Mouse (Mus musculus): ENCODE measurements at regions not wholly inside any gene's neighbourhood (a gene's known extent, or its start where the extent isn't known, plus 50 kb on each side); places are given as distances from the start of the nearest gene placed in this dataset.

DNA sequence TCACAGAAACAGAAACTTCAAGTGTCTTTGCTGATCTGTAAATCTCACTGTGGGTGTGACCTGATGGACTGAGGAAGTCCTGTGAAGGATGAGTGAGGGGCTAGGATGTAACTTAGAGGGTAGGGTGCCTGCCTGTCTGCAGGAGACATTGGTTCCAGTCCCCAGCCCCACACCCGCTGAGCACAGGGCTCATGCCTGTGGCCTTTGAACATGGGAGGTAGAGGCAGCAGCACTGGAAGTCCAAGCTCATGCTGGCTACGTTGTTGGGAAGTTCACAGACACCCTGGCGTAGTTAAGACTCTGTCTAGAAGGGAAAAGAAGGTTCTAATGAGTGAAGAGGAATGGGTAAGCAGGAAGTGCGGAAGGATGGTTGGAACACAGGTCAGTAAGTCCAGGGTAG, 59.7 kb upstream of the Tgm3 start:
- DNase-seq (ENCODE audit: low read depth, low spot score) = no peak

DNA sequence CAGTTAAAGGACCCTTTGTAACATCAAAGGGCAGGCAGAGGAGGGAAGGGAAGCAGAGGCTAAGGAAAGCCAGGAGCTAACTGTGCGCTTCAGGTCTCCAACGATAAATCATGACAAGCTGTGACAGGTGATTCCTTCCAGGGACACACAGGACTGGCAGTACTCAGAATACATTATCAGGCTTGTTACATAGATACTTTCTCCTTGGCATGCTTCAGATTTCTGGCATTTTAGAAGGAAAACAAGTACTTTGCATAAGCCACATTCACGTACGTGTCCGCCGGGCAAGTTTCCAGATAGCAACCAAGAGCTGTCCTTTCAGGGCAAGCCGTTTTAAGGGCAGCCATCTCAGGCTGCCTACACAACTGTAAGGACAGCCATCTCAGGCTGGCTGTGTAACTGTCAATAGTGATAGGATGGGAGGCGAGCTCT, 56.9 kb upstream of the Tgm3 start:
- no peak for DNase-seq (ENCODE audit: low read depth, low spot score)

DNA sequence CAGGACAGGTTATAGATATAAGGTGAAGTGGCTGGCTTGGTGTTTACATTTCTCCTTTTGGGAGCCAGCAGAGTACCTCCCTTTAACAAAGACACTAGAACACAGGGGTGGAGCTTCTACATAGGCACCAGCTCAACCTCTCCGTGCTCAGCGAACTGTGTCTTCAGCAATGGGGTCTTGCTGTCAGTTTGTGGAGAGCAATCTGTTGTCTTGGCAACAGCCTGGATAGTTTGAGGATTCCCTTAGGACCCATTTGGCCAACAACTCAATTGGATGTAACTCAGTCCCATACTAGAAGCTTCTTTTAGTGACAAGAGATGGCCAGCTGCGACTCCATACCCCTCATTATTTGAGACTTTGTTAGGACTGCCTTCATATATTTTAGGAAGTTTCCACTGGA, 54.0 kb upstream of the Tgm3 start:
- DNase-seq (ENCODE audit: low read depth, low spot score) = no peak

DNA sequence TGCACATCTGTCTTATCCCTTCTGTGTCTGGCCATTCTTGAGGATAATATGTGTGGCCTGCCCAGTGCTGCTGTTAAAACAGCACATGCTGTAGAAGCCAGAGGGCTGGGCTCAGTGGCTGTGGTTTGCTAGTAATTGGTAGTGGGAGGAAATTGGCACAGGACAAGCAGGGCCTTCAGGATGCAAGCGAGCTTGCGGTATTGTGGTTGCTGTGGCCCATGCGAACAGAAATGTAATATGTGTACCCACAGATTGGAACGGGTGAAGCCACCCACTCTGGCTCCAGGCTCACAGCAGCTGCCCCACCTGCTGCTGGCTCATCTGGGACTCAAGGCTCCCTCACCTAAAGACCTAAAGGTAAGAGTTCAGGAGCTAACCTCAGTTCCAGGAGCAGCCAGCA, 51.8 kb upstream of the Tgm3 start:
- DNase-seq (ENCODE audit: low read depth, low spot score) = no peak

DNA sequence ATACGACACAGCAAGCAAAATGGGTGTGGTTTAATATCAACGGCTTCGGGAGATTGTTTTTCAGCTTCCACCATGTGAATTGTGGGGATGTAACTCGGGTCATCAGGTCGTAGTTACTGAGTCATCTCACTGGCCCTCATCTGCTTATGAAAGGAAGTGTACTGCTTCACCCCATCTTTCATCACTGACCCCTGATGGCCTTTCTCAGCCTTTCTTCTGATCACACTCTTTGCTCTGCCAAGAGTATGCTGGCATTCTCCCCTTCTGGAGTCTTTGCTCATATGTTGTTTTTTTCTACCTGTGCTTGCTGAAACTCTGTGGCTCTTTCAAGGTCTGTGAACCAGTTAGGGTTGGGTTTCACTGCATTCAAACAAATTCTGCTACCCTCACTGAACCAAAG, 50.6 kb upstream of the Tgm3 start:
- no peak for DNase-seq (ENCODE audit: low read depth, low spot score)
